Mouse (Mus musculus): ENCODE results near the gene Gm21812.
"Not testable (repeated sequence)": the region's sequence is repeated elsewhere in the genome, so short reads cannot be mapped to it uniquely, and the experiment has no call there.

The Gm21812 gene

DNA sequence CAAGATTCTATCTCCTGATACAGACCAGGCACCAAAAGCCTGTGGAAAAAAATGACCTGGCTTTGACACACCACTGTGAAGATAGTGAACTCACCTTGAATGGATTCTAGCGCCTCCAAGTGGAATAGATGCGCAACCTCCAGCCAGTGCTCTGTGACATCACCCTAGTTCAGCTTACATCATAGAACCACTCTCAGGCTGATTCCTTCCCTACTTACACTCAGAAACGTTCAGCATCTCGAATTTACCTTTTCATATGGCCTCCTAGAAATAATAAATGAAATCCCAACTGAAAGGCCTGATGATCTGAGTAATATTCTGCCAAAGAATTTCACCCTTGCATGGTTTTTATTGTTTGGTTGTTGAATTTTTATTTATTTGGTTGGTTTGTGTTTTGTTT is at the start of gene Gm21812:
Gene Gm21812 (minus strand): TSS at position 101 of the 400 bp plus-strand sequence.
- DNase-seq (ENCODE audit: low read depth, low spot score), result not testable (repeated sequence)

All from 3T3-L1 (cell line).